Mouse (Mus musculus) heart, postnatal 4 days (tissue): ENCODE results near the gene Catsperz. TPM values are rescaled to one million over a fixed set of nuclear protein-coding genes. Genes with fewer than 3 reads are reported as not detected.

Source experiments
- DNase-seq: peaks from one replicate; pipeline ENCODE4 v3.0.0; 2021
- total RNA-seq, 2 experiments: library from RNA; stranded (reverse); gene quantifications; 2 replicates each; pipeline ENCODE4 v1.2.3; 2021

Gene Catsperz
- not detected for total RNA-seq

GRCm38 (mm10) chr19:6925307-6925573, at the start of gene Catsperz:
TSS of gene Catsperz (minus strand) at chr19:6925380.
- no peak for DNase-seq

- peak; percentile 88 for DNase-seq
Observed at GRCm38 (mm10) chr19:6974211-6975205, 49.3 kb upstream of the Catsperz start, which contains the start of gene Ppp1r14b. TSS of gene Ppp1r14b (plus strand) at chr19:6974968.

- DNase-seq: no peak
Observed at GRCm38 (mm10) chr19:6973581-6974190, 48.5 kb upstream of the Catsperz start.

- no peak for DNase-seq
Observed at GRCm38 (mm10) chr19:6972247-6972917, 47.2 kb upstream of the Catsperz start.

- DNase-seq: no peak
Observed at GRCm38 (mm10) chr19:6971644-6972043, 46.5 kb upstream of the Catsperz start.

GRCm38 (mm10) chr19:6970460-6971085, 45.4 kb upstream of the Catsperz start:
- no peak for DNase-seq

GRCm38 (mm10) chr19:6969665-6970381, 44.6 kb upstream of the Catsperz start:
- peak; percentile 83 for DNase-seq

GRCm38 (mm10) chr19:6969291-6969664, 44.1 kb upstream of the Catsperz start:
- no peak for DNase-seq

- no peak for DNase-seq
Observed at GRCm38 (mm10) chr19:6968491-6969271, 43.5 kb upstream of the Catsperz start.

- no peak for DNase-seq
Observed at GRCm38 (mm10) chr19:6956461-6956860, 31.3 kb upstream of the Catsperz start.

GRCm38 (mm10) chr19:6955424-6955823, 30.2 kb upstream of the Catsperz start:
- peak; percentile 68 for DNase-seq

GRCm38 (mm10) chr19:6954046-6954445, 28.9 kb upstream of the Catsperz start:
- DNase-seq: peak; percentile 79

- DNase-seq: peak; percentile 48
Observed at GRCm38 (mm10) chr19:6952712-6953037, 27.5 kb upstream of the Catsperz start.

GRCm38 (mm10) chr19:6951994-6952711, 27.0 kb upstream of the Catsperz start:
- DNase-seq: peak; percentile 88

- peak; percentile 94 for DNase-seq
Observed at GRCm38 (mm10) chr19:6951381-6951968, 26.3 kb upstream of the Catsperz start.

GRCm38 (mm10) chr19:6950613-6951153, 25.5 kb upstream of the Catsperz start:
- peak; percentile 51 for DNase-seq

- DNase-seq: no peak
Observed at GRCm38 (mm10) chr19:6949951-6950350, 24.8 kb upstream of the Catsperz start.

GRCm38 (mm10) chr19:6949532-6949931, 24.4 kb upstream of the Catsperz start:
- DNase-seq: no peak

GRCm38 (mm10) chr19:6948186-6948585, 23.0 kb upstream of the Catsperz start:
- DNase-seq: no peak

GRCm38 (mm10) chr19:6947742-6948141, 22.6 kb upstream of the Catsperz start:
- no peak for DNase-seq
